Mouse (Mus musculus) embryonic facial prominence, embryonic 11.5 days (tissue): ENCODE measurements around the gene Atp5d. TPM values are rescaled to one million over a fixed set of nuclear protein-coding genes. Genes with fewer than 3 reads are reported as not detected.

Experiments used
- ATAC-seq: fragments of 200-750 bp; cut with Nextera tagmentation; replicated peaks from 2 replicates; pipeline ENCODE4 v1.8.0; 2017; ENCODE audit warnings: low read depth; ENCODE audit not compliant: insufficient number of reproducible peaks, low FRiP score, low TSS enrichment
- DNase-seq: peaks from one replicate; pipeline ENCODE4 v3.0.0-alpha.2; 2015; ENCODE audit warnings: low spot score
- H3K27ac ChIP-seq: fragments of 300-500 bp; sonication (generic); replicated peaks from 2 replicates; pipeline ENCODE4 v1.5.1; 2014; ENCODE audit warnings: mild to moderate bottlenecking, low read depth, low read length, control low read depth
- H3K27me3 ChIP-seq: fragments of 300-500 bp; sonication (generic); 2 replicates; pipeline ENCODE4 v1.6.1; 2014; ENCODE audit warnings: mild to moderate bottlenecking, low read length, moderate library complexity, mixed read lengths; ENCODE audit not compliant: control insufficient read depth, insufficient read depth
- H3K36me3 ChIP-seq: fragments of 300-500 bp; sonication (generic); replicated peaks from 2 replicates; pipeline ENCODE4 v1.6.1; 2014; ENCODE audit warnings: low read depth, mild to moderate bottlenecking, low read length, moderate library complexity, mixed read lengths; ENCODE audit not compliant: control insufficient read depth, insufficient read depth
- H3K4me1 ChIP-seq: fragments of 300-500 bp; sonication (generic); 2 replicates; pipeline ENCODE4 v1.6.1; 2014; ENCODE audit warnings: low read length, mixed read lengths; ENCODE audit not compliant: control insufficient read depth, insufficient read depth
- H3K4me2 ChIP-seq: fragments of 300-500 bp; sonication (generic); 2 replicates; pipeline ENCODE4 v1.6.1; 2014; ENCODE audit warnings: low read depth, mild to moderate bottlenecking, control low read depth, low read length, moderate library complexity
- H3K4me3 ChIP-seq: fragments of 300-500 bp; sonication (generic); 2 replicates; pipeline ENCODE4 v1.5.1; 2014; ENCODE audit warnings: low read depth, low read length, control low read depth
- H3K9ac ChIP-seq: fragments of 300-500 bp; sonication (generic); replicated peaks from 2 replicates; pipeline ENCODE4 v1.6.1; 2014; ENCODE audit warnings: mild to moderate bottlenecking, control low read depth, low read length
- H3K9me3 ChIP-seq: fragments of 300-500 bp; sonication (generic); replicated peaks from 2 replicates; pipeline ENCODE4 v1.6.1; 2016; ENCODE audit warnings: mild to moderate bottlenecking, low read length, inconsistent platforms, mixed read lengths; ENCODE audit not compliant: control insufficient read depth
- WGBS: fragments of 180-500 bp; shearing (Covaris S2); extraction: QIAGEN DNeasy Blood & Tissue Kit; methylation state at CpG from one replicate; pipeline ENCODE4 v1.1.7; 2014; 5-methylcytosine and 5-hydroxymethylcytosine counted together
- polyA plus RNA-seq: library from polyadenylated mRNA; unstranded; fragments of >200 nt; fragmentation: Nextera tagmentation; extraction: Ambion mirVana; gene quantifications from 2 replicates; pipeline ENCODE4 v1.2.1, GENCODE M21; 2014

The Atp5d gene
- polyA plus RNA-seq, result 360 and 371 TPM in 2 replicates

GRCm38 (mm10) chr10:80138553-80139438 lies at the start of gene Atp5d:
Gene Atp5d (plus strand): TSS chr10:80138632.
- Histone ChIP-seq H3K9ac (peak within 1 kb of the TSS; percentile 81), H3K27ac (peak within 1 kb of the TSS; percentile 8; the same call in 1 of the 2 replicates), H3K4me3 (peak within 1 kb of the TSS; percentile 76), H3K9me3 (no peaks in the 10 kb centered on the region), H3K4me1 (peaks cover 14% of the 10 kb centered on the region), H3K4me2 (peak within 1 kb of the TSS; percentile 98), H3K27me3 (peaks cover 19% of the 10 kb centered on the region), H3K36me3 (peaks cover 3% of the 10 kb centered on the region)
- no peak for ATAC-seq
- under 1% methylated on average over 86 of the region's 94 CpGs for WGBS
- DNase-seq, result peak; percentile 65

DNA sequence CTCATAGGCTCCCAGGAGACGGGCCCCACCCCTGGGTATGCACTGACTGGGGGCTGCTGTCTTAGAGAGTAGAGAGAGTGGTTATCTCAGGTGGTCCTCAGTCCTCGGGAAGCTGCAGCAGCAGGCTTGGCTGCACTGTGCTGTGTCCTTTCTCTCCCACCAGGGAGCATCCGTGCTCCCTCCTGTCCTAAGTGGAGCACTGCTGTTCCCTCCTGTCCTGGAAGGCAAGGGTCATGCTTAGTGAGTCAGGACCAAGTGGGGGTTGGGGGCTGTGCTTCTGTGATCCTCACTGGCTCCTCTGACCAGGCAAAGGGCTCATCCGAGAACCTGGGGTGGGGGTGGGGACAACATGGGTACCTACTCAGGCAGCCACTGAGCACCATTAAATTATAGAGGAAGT lies 49.3 kb upstream of the Atp5d start:
- Histone ChIP-seq H3K27ac (no peak overlapping the region), H3K9ac (no peak overlapping the region)

DNA sequence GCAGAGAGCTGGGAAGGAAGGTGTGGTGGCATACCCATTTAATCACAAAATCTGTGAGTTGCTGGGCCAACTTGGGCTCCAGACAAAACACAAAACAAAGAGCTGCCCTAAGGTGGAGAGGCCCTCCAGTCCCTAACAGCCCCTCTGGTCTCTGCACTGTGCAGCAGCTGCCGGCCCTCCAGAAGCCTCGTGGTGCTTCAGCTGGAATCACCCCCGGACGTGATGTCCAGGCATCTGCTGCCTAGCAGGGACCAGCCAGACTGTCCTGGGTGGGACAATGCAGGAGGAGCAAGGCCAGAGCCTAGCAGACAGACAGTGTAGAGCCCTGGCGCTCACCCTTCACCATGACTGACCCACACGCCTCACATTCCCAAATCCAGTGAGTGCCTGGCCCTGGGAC lies 46.9 kb upstream of the Atp5d start:
- Histone ChIP-seq H3K9ac (no peak overlapping the region), H3K27ac (no peak overlapping the region), H3K36me3 (no peaks in the 10 kb centered on the region), H3K4me3 (no peak overlapping the region), H3K4me1 (no peaks in the 10 kb centered on the region), H3K27me3 (no peaks in the 10 kb centered on the region), H3K4me2 (no peak overlapping the region), H3K9me3 (no peaks in the 10 kb centered on the region)
- DNase-seq (no peak), ATAC-seq (no peak)
- WGBS, result 94% methylated on average over 6 of the region's 6 CpGs

More for the DNA sequence above, 49.3 kb upstream of the Atp5d start:
- 51% methylated on average over 4 of the region's 4 CpGs for WGBS
- H3K4me1 ChIP-seq, result no peaks in the 10 kb centered on the region
- no peak overlapping the region for H3K4me2 ChIP-seq
- H3K27me3 ChIP-seq, result no peaks in the 10 kb centered on the region
- no peak overlapping the region for H3K4me3 ChIP-seq
- ATAC-seq (no peak), DNase-seq (no peak)
- H3K9me3 ChIP-seq, result no peaks in the 10 kb centered on the region
- H3K36me3 ChIP-seq, result no peaks in the 10 kb centered on the region

DNA sequence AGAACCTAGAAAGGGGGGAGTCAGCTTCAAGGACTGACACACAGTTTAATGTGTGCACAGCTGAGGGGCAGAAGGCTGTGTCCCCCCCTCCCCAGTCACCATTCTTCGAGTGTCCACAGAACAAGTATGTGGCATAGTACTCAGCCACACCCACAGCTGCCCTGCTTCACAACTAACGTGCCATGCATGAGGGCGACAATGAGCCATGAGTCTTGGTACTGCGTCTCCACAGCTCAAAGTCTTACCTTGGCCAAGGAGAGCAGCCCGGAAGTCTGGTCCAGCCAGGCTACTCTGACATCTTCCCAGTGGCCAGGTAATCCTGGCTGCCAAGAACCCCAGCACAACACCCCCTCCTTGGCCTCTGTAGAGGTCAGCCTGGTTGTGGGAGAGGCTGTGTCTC lies 45.7 kb upstream of the Atp5d start:
- Histone ChIP-seq H3K9me3 (no peaks in the 10 kb centered on the region), H3K9ac (no peak overlapping the region), H3K4me1 (no peaks in the 10 kb centered on the region), H3K4me2 (no peak overlapping the region), H3K4me3 (no peak overlapping the region), H3K27ac (no peak overlapping the region), H3K27me3 (no peaks in the 10 kb centered on the region), H3K36me3 (no peaks in the 10 kb centered on the region)
- no peak for DNase-seq
- 80% methylated on average over 5 of the region's 5 CpGs for WGBS
- ATAC-seq, result no peak

- WGBS, result 86% methylated on average over 6 of the region's 6 CpGs
- Histone ChIP-seq H3K9ac (no peak overlapping the region), H3K27ac (no peak overlapping the region), H3K4me3 (no peak overlapping the region), H3K4me1 (no peaks in the 10 kb centered on the region), H3K27me3 (no peaks in the 10 kb centered on the region), H3K9me3 (no peaks in the 10 kb centered on the region), H3K4me2 (no peak overlapping the region), H3K36me3 (no peaks in the 10 kb centered on the region)
- ATAC-seq, result no peak
- no peak for DNase-seq
Observed at GRCm38 (mm10) chr10:80094085-80094484, 44.3 kb upstream of the Atp5d start.

- no peaks in the 10 kb centered on the region for H3K36me3 ChIP-seq
- WGBS, result 83% methylated on average over 3 of the region's 3 CpGs
- H3K4me3 ChIP-seq, result no peak overlapping the region
- H3K4me2 ChIP-seq, result no peak overlapping the region
- no peak overlapping the region for H3K27ac ChIP-seq
- H3K27me3 ChIP-seq, result no peaks in the 10 kb centered on the region
- H3K4me1 ChIP-seq, result no peaks in the 10 kb centered on the region
- H3K9ac ChIP-seq, result no peak overlapping the region
- DNase-seq (no peak), ATAC-seq (no peak)
- no peaks in the 10 kb centered on the region for H3K9me3 ChIP-seq
Observed at GRCm38 (mm10) chr10:80094684-80095083, 43.7 kb upstream of the Atp5d start.

- WGBS, result 92% methylated on average over 5 of the region's 5 CpGs
- Histone ChIP-seq H3K4me1 (no peaks in the 10 kb centered on the region), H3K4me2 (no peak overlapping the region), H3K4me3 (no peak overlapping the region), H3K9me3 (no peaks in the 10 kb centered on the region), H3K27me3 (no peaks in the 10 kb centered on the region), H3K36me3 (no peaks in the 10 kb centered on the region), H3K9ac (no peak overlapping the region), H3K27ac (no peak overlapping the region)
- DNase-seq (no peak), ATAC-seq (no peak)
Observed at GRCm38 (mm10) chr10:80095547-80095946, 42.9 kb upstream of the Atp5d start.

- Histone ChIP-seq H3K4me2 (no peak overlapping the region), H3K27me3 (no peaks in the 10 kb centered on the region), H3K4me3 (no peak overlapping the region), H3K27ac (no peak overlapping the region), H3K36me3 (no peaks in the 10 kb centered on the region), H3K4me1 (0 out of 2 replicates have a peak, but pooled peaks cover 3% of the 10 kb centered on the region), H3K9me3 (no peaks in the 10 kb centered on the region), H3K9ac (no peak overlapping the region)
- no peak for ATAC-seq
- peak; percentile 49 for DNase-seq
- WGBS, result 33% methylated on average over 3 of the region's 7 CpGs
Observed at GRCm38 (mm10) chr10:80097275-80097674, 41.2 kb upstream of the Atp5d start.
